In genomic region chr17:73743681-73744311, GRCm38 (mm10) we compare ENCODE assay signal across 7 mouse cellular contexts. TPM values are rescaled to one million over a fixed set of nuclear protein-coding genes. Genes with fewer than 3 reads are reported as not detected.
DNase-seq lines count a peak whose midpoint lies in the region; ATAC-seq and TF ChIP-seq lines count a peak whose summit lies in the region.

No protein-coding gene starts in this region.

- DNase-seq in adipocyte (ENCODE audit: low spot score) = peak; percentile 88
- peak; percentile 58 to 82 for DNase-seq in cerebellum, postnatal 4 days (ENCODE audit: low spot score in 2 of 2)
- peak; percentile 64 for DNase-seq in gastrocnemius, postnatal 10 days
- DNase-seq in left cerebral cortex, postnatal 25 days (ENCODE audit: low spot score in 2 of 2) = peak; percentile 80 to 87
- DNase-seq in midbrain, postnatal 0 days (ENCODE audit: low spot score) = peak; percentile 93
- peak; percentile 19 to 75 for DNase-seq in spleen, postnatal 10 days (ENCODE audit: low spot score in 2 of 2)

- H3K4me3 ChIP-seq in intestine, postnatal 0 days (ENCODE audit: low read depth, low read length) = no peak overlapping the region
- H3K4me3 ChIP-seq in midbrain, postnatal 0 days (ENCODE audit: low read depth, low read length) = no peak overlapping the region

- H3K9ac ChIP-seq in intestine, postnatal 0 days (ENCODE audit: low read depth, low read length) = no peak overlapping the region
- H3K9ac ChIP-seq in midbrain, postnatal 0 days (replicated peaks; ENCODE audit: low read length, poor library complexity, severe bottlenecking) = no peak overlapping the region

- H3K27me3 ChIP-seq in intestine, postnatal 0 days (replicated peaks; ENCODE audit: control insufficient read depth, insufficient read depth, low read length) = no peaks in the 10 kb centered on the region
- H3K27me3 ChIP-seq in midbrain, postnatal 0 days (ENCODE audit: insufficient read depth, low read length) = no peaks in the 10 kb centered on the region

- ATAC-seq in intestine, postnatal 0 days = no peak
- ATAC-seq in midbrain, postnatal 0 days (ENCODE audit: low FRiP score) = peak; percentile 87

- no peak overlapping the region for H3K27ac ChIP-seq in intestine, postnatal 0 days (ENCODE audit: low read depth, low read length)
- H3K27ac ChIP-seq in midbrain, postnatal 0 days (ENCODE audit: low read depth, low read length) = no peak overlapping the region

- 8% methylated on average over 6 of the region's 6 CpGs for WGBS in intestine, postnatal 0 days
- WGBS in midbrain, postnatal 0 days = 4% methylated on average over 6 of the region's 6 CpGs

- no peaks in the 10 kb centered on the region for H3K9me3 ChIP-seq in intestine, postnatal 0 days (ENCODE audit: control insufficient read depth)
- H3K9me3 ChIP-seq in midbrain, postnatal 0 days (ENCODE audit: low read length) = no peaks in the 10 kb centered on the region

- H3K36me3 ChIP-seq in intestine, postnatal 0 days (ENCODE audit: control insufficient read depth, insufficient read depth) = no peaks in the 10 kb centered on the region
- no peaks in the 10 kb centered on the region for H3K36me3 ChIP-seq in midbrain, postnatal 0 days (ENCODE audit: insufficient read depth, low read length)

- TF ChIP-seq CTCF in intestine, postnatal 0 days (IDR thresholded peaks at IDR 0.05; ENCODE audit: low read depth) = peak; percentile 95
- TF ChIP-seq CTCF in midbrain, postnatal 0 days (IDR thresholded peaks at IDR 0.05) = peak; percentile 99

- no peak overlapping the region for H3K4me2 ChIP-seq in intestine, postnatal 0 days (replicated peaks; ENCODE audit: low read depth)
- no peak overlapping the region for H3K4me2 ChIP-seq in midbrain, postnatal 0 days (ENCODE audit: low read depth, low read length, poor library complexity, severe bottlenecking)

- no peaks in the 10 kb centered on the region for H3K4me1 ChIP-seq in intestine, postnatal 0 days (replicated peaks; ENCODE audit: control insufficient read depth, insufficient read depth, low read length)
- H3K4me1 ChIP-seq in midbrain, postnatal 0 days (ENCODE audit: insufficient read depth, low read length) = no peaks in the 10 kb centered on the region

- intact Hi-C loops in left cerebral cortex, postnatal 25 days (cut with DNase I) = loop anchor here (1.0 kb wide), 2 partner anchors 139 to 440 kb away; no protein-coding TSS in a partner anchor

RNA-seq across cellular contexts. Expression of gene Galnt14, which starts 33.5 kb away (rescaled TPM):
- under 1 TPM; 0.14 to 0.25 TPM for total RNA-seq in gastrocnemius, postnatal 10 days (2021)
- 0.08 and 0.30 TPM in 2 replicates for polyA plus RNA-seq in intestine, postnatal 0 days (2015; fragmentation: Nextera tagmentation; extraction: Ambion mirVana)
- total RNA-seq in left cerebral cortex, postnatal 25 days (2021) = 10 to 100 TPM; 17.6 to 20.9 TPM
- total RNA-seq in midbrain, postnatal 0 days (2014; rRNA removed) = 18.9 and 27.8 TPM in 2 replicates
- 22.0 and 22.8 TPM in 2 replicates for polyA plus RNA-seq in midbrain, postnatal 0 days (2015; fragmentation: Nextera tagmentation; extraction: Ambion mirVana)

Comparison
In these comparisons a context has a peak if more than half of its experiments do, and no peak if none do; other contexts are left out.
1. RNA of gene Galnt14, which starts 33.5 kb away (total RNA-seq): 17.6 to 20.9 TPM in left cerebral cortex, postnatal 25 days and 18.9 to 27.8 TPM in midbrain, postnatal 0 days; 0.14 to 0.25 TPM in gastrocnemius, postnatal 10 days; every median in the first group is over 10 times any median in the second.
2. Peak in every context shown above with its lines, with median percentiles within 50 percentile points of each other: DNase-seq.